Mouse (Mus musculus): Measurements from ENCODE around the gene Morn4. TPM values are rescaled to one million over a fixed set of nuclear protein-coding genes. Genes with fewer than 3 reads are reported as not detected.

The Morn4 gene
- total RNA-seq (2018; cell fraction: chromatin; rRNA removed) = 10 to 100 TPM in 8 of 26 experiments, 1 to 10 TPM in 18; 2.7 to 15.1 (median 8.4) TPM
- 1 to 10 TPM; 2.4 to 6.7 (median 4.1) TPM for total RNA-seq (2018; cell fraction: cytosol; rRNA removed)
- 10 to 100 TPM in 3 of 26 experiments, 1 to 10 TPM in 23; 1.6 to 20.0 (median 5.9) TPM for total RNA-seq (2018; cell fraction: nucleus; rRNA removed)
- polyA plus RNA-seq (2018) = 2.7 to 5.4 TPM (median 5.3 TPM) in 3 replicates

- Histone ChIP-seq H3K36me3 (ENCODE audit: inconsistent target) (no peaks in the 10 kb centered on the region), H3K27ac (no peak within 1 kb of the TSS), H3K4me3 (ENCODE audit: inconsistent target) (peak within 1 kb of the TSS; percentile 29), H3K79me2 (ENCODE audit: inconsistent target) (peaks cover 1% of the 10 kb centered on the region)
- WGBS (ENCODE audit: missing documents) = 26% methylated on average over 21 of the region's 21 CpGs
Measured at GRCm38 (mm10) chr19:42086166-42086565, at the start of gene Morn4. Gene Morn4 (minus strand): TSS chr19:42086357.

- no peak overlapping the region for H3K4me3 ChIP-seq (ENCODE audit: inconsistent target)
- no peaks in the 10 kb centered on the region for H3K79me2 ChIP-seq (ENCODE audit: inconsistent target)
- no peak overlapping the region for H3K27ac ChIP-seq
- no peaks in the 10 kb centered on the region for H3K36me3 ChIP-seq (ENCODE audit: inconsistent target)
Measured at GRCm38 (mm10) chr19:42135070-42135469, 48.9 kb upstream of the Morn4 start.

DNA sequence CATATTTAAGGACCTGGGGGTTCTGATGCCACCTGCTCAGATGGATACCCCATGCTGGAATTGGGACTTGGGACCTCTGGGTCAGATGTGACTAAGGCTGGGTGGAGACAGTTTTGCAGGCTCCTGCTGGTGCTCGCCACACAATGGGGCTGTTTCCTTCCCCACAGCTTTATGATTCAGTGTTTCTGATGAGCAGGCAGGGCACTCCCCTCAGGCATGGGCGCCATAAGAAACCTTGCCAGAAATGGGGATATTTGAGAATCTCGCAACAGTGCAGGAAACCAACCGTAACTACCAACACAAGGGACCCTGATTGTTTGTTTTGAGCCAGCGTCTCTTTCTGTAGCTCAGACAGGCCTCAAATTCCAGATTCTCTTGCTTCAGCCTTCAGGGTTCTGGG is 44.9 kb upstream of the Morn4 start:
- WGBS (ENCODE audit: missing documents) = 17% methylated on average over 5 of the region's 5 CpGs
- Histone ChIP-seq H3K27ac (peak overlapping the region; percentile 87), H3K4me3 (ENCODE audit: inconsistent target) (no peak overlapping the region), H3K36me3 (ENCODE audit: inconsistent target) (no peaks in the 10 kb centered on the region), H3K79me2 (ENCODE audit: inconsistent target) (no peaks in the 10 kb centered on the region)

DNA sequence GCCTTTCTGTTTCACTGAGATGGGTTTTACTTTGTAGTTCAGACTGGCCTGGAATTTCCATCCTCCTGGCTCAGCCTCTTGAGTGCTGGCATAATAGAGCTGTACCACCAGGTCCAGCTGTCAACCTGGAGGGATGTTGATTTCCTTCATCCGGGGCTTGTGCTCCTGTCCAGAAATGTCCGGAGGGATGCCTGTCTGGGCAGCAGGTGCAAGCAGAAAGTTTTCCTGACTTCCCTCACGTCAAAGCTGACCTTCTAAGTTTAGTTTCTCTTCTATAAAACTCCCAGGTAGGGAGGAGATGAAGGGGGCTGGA is 44.1 kb upstream of the Morn4 start:
- WGBS (ENCODE audit: missing documents) = 56% methylated on average over 3 of the region's 3 CpGs
- Histone ChIP-seq H3K4me3 (ENCODE audit: inconsistent target) (no peak overlapping the region), H3K79me2 (ENCODE audit: inconsistent target) (no peaks in the 10 kb centered on the region), H3K27ac (peak overlapping the region; percentile 87), H3K36me3 (ENCODE audit: inconsistent target) (no peaks in the 10 kb centered on the region)

GRCm38 (mm10) chr19:42129509-42130293 is 43.5 kb upstream of the Morn4 start:
- Histone ChIP-seq H3K27ac (peak overlapping the region; percentile 87), H3K4me3 (ENCODE audit: inconsistent target) (no peak overlapping the region; the same call in 1 of the 2 replicates)

DNA sequence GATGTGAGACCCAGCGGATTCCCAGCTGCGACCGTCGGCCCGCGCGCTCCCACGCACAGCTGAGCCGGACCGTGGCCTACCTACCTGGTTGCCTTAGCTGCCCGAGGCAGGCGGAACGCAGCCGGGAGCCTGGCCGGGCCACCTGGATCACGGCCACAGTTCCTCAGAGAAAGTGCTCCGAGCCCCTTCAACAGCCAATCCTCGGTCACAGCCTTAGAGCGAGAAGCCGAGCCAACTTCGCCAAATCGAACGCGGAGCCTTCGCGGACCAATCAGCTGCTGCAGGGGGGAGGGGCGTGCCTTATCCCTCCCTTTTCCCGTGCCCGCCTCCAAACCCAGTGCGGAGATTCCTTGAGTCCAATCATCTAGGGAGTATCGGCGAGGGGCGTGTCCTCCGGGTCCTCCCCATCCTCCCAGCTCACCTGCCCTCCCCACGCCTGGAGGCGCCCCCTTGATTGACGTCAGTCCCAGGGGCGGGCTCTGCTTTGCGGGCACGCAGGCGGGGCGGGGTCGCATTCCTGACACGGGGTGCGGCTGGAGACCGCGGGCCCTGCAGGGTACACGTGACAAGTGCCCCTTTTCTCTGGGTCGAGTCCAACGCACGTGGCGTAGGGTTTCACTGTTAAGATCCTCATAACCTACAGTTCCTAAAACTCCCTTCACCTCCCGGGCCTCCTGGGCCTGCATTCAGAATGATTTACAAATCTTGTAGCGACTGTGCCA is 42.8 kb upstream of the Morn4 start, which contains the start of gene Avpi1:
Avpi1 (minus strand) TSS at position 273 of the 722 bp plus-strand sequence.
- H3K36me3 ChIP-seq (ENCODE audit: inconsistent target) = peaks cover 6% of the 10 kb centered on the region; the same call in 1 of the 2 replicates
- H3K79me2 ChIP-seq (ENCODE audit: inconsistent target) = no peaks in the 10 kb centered on the region
- WGBS (ENCODE audit: missing documents) = under 1% methylated on average over 54 of the region's 54 CpGs

More at GRCm38 (mm10) chr19:42129509-42130293, 43.5 kb upstream of the Morn4 start:
- Histone ChIP-seq H3K79me2 (ENCODE audit: inconsistent target) (no peaks in the 10 kb centered on the region), H3K36me3 (ENCODE audit: inconsistent target) (no peaks in the 10 kb centered on the region)
- WGBS (ENCODE audit: missing documents) = 15% methylated on average over 14 of the region's 14 CpGs

DNA sequence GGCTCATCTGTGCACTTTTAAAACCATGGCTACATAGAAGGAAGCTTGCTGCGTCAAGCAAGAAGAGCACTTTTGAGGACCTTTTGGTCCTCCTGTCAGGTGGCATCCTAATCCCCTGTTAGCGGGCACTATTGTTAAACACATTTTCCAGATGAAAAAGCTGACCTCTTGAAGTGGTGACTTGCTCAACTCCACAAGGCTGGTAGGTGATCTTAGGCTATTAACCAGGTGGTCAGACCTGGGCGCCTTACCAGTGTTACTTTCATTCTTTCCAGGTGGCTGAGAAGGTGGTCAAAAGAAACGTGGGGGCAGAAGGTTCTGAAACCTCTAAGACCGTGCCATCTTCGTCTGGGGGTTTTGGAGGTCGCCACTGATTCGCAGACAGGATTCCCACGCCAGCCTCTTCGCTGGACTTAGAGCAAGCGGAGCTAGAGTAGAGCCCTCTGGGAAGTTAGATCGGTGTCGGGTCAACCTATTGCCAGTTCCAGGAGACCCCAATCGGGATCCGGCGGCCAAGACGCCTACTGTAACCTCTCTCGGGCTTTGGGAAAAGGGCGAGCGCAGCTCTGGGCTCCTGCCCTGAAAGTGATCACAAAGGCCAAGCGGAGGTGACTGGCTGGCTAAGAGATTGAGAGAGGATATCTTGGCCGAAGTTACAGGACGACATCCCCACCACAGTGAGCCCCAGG is 42.0 kb upstream of the Morn4 start:
- peaks cover 13% of the 10 kb centered on the region for H3K36me3 ChIP-seq (ENCODE audit: inconsistent target)
- H3K27ac ChIP-seq = peak overlapping the region; percentile 31
- no peaks in the 10 kb centered on the region for H3K79me2 ChIP-seq (ENCODE audit: inconsistent target)
- H3K4me3 ChIP-seq (ENCODE audit: inconsistent target) = peak overlapping the region; percentile 57
- WGBS (ENCODE audit: missing documents) = 15% methylated on average over 23 of the region's 23 CpGs

More for the DNA sequence above, 42.8 kb upstream of the Morn4 start, which contains the start of gene Avpi1:
- Histone ChIP-seq H3K4me3 (ENCODE audit: inconsistent target) (peak within 1 kb of the TSS; percentile 57), H3K27ac (peak within 1 kb of the TSS; percentile 87)

DNA sequence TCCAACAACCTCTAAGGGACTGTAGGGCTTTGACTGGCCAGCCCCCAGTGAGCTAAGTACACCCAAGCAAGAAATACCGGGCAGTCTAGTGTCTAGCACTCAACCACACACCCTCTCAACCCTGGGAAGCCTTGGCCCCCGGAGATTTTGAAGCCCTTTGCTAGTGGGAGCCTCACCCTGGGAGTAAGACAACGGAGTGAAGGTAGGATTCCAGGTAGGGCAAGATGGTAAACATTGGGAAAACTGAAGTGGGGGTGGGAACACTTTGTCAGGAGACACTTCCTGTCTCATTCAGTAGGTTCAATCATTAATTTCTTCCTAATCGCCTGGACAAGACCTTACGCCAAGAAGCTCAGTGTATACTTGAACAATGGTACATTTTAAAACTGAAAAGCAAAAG is 40.9 kb upstream of the Morn4 start:
- Histone ChIP-seq H3K27ac (no peak overlapping the region), H3K4me3 (ENCODE audit: inconsistent target) (no peak overlapping the region), H3K36me3 (ENCODE audit: inconsistent target) (peaks cover 24% of the 10 kb centered on the region), H3K79me2 (ENCODE audit: inconsistent target) (no peaks in the 10 kb centered on the region)
- 96% methylated on average over 5 of the region's 5 CpGs for WGBS (ENCODE audit: missing documents)

- H3K4me3 ChIP-seq (ENCODE audit: inconsistent target) = no peak overlapping the region
- no peaks in the 10 kb centered on the region for H3K79me2 ChIP-seq (ENCODE audit: inconsistent target)
- WGBS (ENCODE audit: missing documents) = 91% methylated on average over 6 of the region's 6 CpGs
- H3K27ac ChIP-seq = no peak overlapping the region
- H3K36me3 ChIP-seq (ENCODE audit: inconsistent target) = peaks cover 32% of the 10 kb centered on the region
Measured at GRCm38 (mm10) chr19:42126219-42126605, 40.1 kb upstream of the Morn4 start.

DNA sequence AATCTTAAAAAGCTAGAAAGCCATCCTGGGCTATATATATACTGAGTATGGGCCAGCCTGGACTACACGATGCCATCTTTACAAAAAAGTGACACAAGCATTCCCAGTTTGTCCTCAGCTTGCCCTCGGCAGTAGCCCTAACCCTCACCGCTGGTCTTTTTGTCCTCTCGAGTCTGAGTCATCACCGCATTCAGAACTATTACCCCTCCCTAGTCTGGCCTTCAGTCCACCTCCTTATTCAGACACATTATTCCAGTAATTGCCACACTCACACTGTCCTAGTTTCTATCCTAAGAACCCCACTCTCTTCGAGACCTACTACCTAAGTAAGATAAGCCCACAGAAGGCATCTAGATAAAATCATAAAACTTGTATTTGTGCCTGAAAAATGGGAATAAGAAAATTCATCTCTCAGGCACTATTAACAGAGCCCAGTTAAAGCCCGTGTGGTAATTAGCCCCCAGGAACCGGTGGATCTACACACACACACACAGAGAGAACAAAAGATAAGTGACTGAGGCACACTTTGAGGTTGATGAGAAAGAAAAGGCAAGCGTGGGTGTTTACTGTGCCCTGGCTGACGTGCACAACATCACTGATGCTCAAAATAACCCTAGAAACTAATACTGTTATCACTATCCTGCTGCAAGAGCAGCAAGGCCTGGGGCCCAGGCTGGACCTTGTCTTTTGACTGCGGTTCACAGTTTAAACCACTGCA is 39.5 kb upstream of the Morn4 start:
- H3K36me3 ChIP-seq (ENCODE audit: inconsistent target) = peaks cover 37% of the 10 kb centered on the region
- no peaks in the 10 kb centered on the region for H3K79me2 ChIP-seq (ENCODE audit: inconsistent target)
- 94% methylated on average over 11 of the region's 11 CpGs for WGBS (ENCODE audit: missing documents)
- H3K4me3 ChIP-seq (ENCODE audit: inconsistent target) = no peak overlapping the region
- H3K27ac ChIP-seq = no peak overlapping the region

- Histone ChIP-seq H3K36me3 (ENCODE audit: inconsistent target) (peaks cover 47% of the 10 kb centered on the region), H3K4me3 (ENCODE audit: inconsistent target) (no peak overlapping the region), H3K27ac (no peak overlapping the region), H3K79me2 (ENCODE audit: inconsistent target) (no peaks in the 10 kb centered on the region)
- 94% methylated on average over 13 of the region's 13 CpGs for WGBS (ENCODE audit: missing documents)
Measured at GRCm38 (mm10) chr19:42124684-42125083, 38.5 kb upstream of the Morn4 start.

- no peak overlapping the region for H3K4me3 ChIP-seq (ENCODE audit: inconsistent target)
- 93% methylated on average over 8 of the region's 8 CpGs for WGBS (ENCODE audit: missing documents)
- peaks cover 89% of the 10 kb centered on the region for H3K36me3 ChIP-seq (ENCODE audit: inconsistent target)
- H3K27ac ChIP-seq = no peak overlapping the region
- no peaks in the 10 kb centered on the region for H3K79me2 ChIP-seq (ENCODE audit: inconsistent target)
Measured at GRCm38 (mm10) chr19:42120451-42120850, 34.3 kb upstream of the Morn4 start.

- H3K36me3 ChIP-seq (ENCODE audit: inconsistent target) = peaks cover 98% of the 10 kb centered on the region
- no peak overlapping the region for H3K27ac ChIP-seq
- WGBS (ENCODE audit: missing documents) = 91% methylated on average over 5 of the region's 5 CpGs
- H3K79me2 ChIP-seq (ENCODE audit: inconsistent target) = no peaks in the 10 kb centered on the region
- H3K4me3 ChIP-seq (ENCODE audit: inconsistent target) = no peak overlapping the region
Measured at GRCm38 (mm10) chr19:42118596-42118995, 32.4 kb upstream of the Morn4 start.

GRCm38 (mm10) chr19:42118142-42118541 is 32.0 kb upstream of the Morn4 start:
- Histone ChIP-seq H3K27ac (no peak overlapping the region), H3K4me3 (ENCODE audit: inconsistent target) (no peak overlapping the region), H3K79me2 (ENCODE audit: inconsistent target) (no peaks in the 10 kb centered on the region), H3K36me3 (ENCODE audit: inconsistent target) (peaks cover 98% of the 10 kb centered on the region)
- 90% methylated on average over 8 of the region's 9 CpGs for WGBS (ENCODE audit: missing documents)

All from macrophage (primary cell).